Mouse (Mus musculus) ES-E14 (cell line): ENCODE results near the gene Prrg1.

ENCODE experiments used
- HCFC1 ChIP-seq: IDR thresholded peaks from 2 replicates; pipeline ENCODE4 v1.6.1; 2012; ENCODE audit warnings: low read length, inconsistent platforms, borderline replicate concordance; ENCODE audit not compliant: insufficient read depth
- ZNF384 ChIP-seq: IDR thresholded peaks from 2 replicates; pipeline ENCODE4 v1.6.1; 2012; ENCODE audit warnings: low read depth, low read length, inconsistent platforms

GRCm38 (mm10) chrX:78605814-78606213 lies 22.1 kb upstream of the Prrg1 start:
- TF ChIP-seq ZNF384 (no peak), HCFC1 (no peak)
